24 mouse cellular contexts compared by ENCODE assay signal in the genomic region with DNA sequence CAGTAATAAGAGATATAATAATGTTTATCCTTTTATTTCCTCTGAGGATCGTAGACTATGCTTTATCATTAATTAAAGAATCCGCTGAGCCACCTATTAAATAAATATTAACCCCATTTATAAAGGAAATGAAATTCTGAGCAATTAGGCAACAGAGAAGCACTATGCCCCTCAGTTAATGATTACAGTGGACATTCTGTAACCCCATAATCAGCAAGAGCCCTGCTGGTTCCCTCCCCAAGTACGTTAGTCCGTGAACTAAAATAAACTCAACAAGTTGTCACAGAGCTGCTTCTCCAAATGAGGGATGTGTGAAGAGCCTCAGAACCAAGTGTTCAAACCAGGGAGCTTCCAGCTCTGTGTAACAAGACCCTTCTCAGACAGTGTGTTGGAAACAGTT.
DNase-seq lines count a peak whose midpoint lies in the region; ATAC-seq and TF ChIP-seq lines count a peak whose summit lies in the region.
"Had no signal": no experiment of that assay in that cellular context is flagged by ENCODE, and none has a peak within 500 bp of the region (broad histone marks: within the 10 kb centered on the region; RNA-seq: fewer than 3 reads in every experiment).

No protein-coding gene starts in this region.

- no peak for TF ChIP-seq CTCF in kidney, adult 2 months (conservative IDR thresholded peaks at IDR 0.05; ENCODE audit: insufficient read depth, insufficient read length, low read depth, low read length)
- no peak for TF ChIP-seq CTCF in liver, adult 2 months (IDR thresholded peaks at IDR 0.05; ENCODE audit: low read depth, low read length)

- H3K36me3 ChIP-seq in kidney, adult 2 months (ENCODE audit: control insufficient read depth, insufficient read depth, low read length) = no peaks in the 10 kb centered on the region
- no peaks in the 10 kb centered on the region for H3K36me3 ChIP-seq in kidney, embryonic 15.5 days
- H3K36me3 ChIP-seq in liver, adult 2 months (ENCODE audit: control insufficient read depth, insufficient read depth, low read length) = no peaks in the 10 kb centered on the region
- H3K36me3 ChIP-seq: embryonic facial prominence, embryonic 13.5 days; embryonic facial prominence, embryonic 15.5 days; forebrain, embryonic 10.5 days; forebrain, embryonic 12.5 days had no signal

- no peak overlapping the region for H3K4me3 ChIP-seq in kidney, adult 2 months (ENCODE audit: insufficient read depth, low read depth, low read length)
- no peak overlapping the region for H3K4me3 ChIP-seq in kidney, embryonic 15.5 days (replicated peaks)
- no peak overlapping the region for H3K4me3 ChIP-seq in liver, adult 2 months (ENCODE audit: insufficient read depth, low read depth, low read length)
- H3K4me3 ChIP-seq: embryonic facial prominence, embryonic 13.5 days; embryonic facial prominence, embryonic 15.5 days; erythroblast, embryonic 14.5 days; forebrain, embryonic 10.5 days; forebrain, embryonic 12.5 days had no signal

- no peak overlapping the region for H3K27ac ChIP-seq in kidney, adult 2 months (ENCODE audit: insufficient read depth, low read depth, low read length)
- no peak overlapping the region for H3K27ac ChIP-seq in kidney, embryonic 15.5 days
- H3K27ac ChIP-seq in liver, adult 2 months (replicated peaks; ENCODE audit: insufficient read depth, low read depth, low read length) = peak overlapping the region; percentile 31; the same call in 1 of the 2 replicates
- H3K27ac ChIP-seq: embryonic facial prominence, embryonic 13.5 days; embryonic facial prominence, embryonic 15.5 days; forebrain, embryonic 10.5 days; forebrain, embryonic 12.5 days had no signal

- no peaks in the 10 kb centered on the region for H3K27me3 ChIP-seq in kidney, adult 2 months (replicated peaks; ENCODE audit: control insufficient read depth, insufficient read depth, low read length)
- no peaks in the 10 kb centered on the region for H3K27me3 ChIP-seq in kidney, embryonic 15.5 days
- H3K27me3 ChIP-seq in liver, adult 2 months (ENCODE audit: control insufficient read depth, insufficient read depth, low read length) = no peaks in the 10 kb centered on the region
- H3K27me3 ChIP-seq: embryonic facial prominence, embryonic 13.5 days; embryonic facial prominence, embryonic 15.5 days; forebrain, embryonic 12.5 days had no signal

- 29% methylated on average over 4 of the region's 4 CpGs for WGBS in kidney, adult 2 months
- WGBS in kidney, embryonic 15.5 days = 60% methylated on average over 4 of the region's 4 CpGs
- 12% methylated on average over 4 of the region's 4 CpGs for WGBS in liver, adult 2 months

- TF ChIP-seq POLR2A in kidney, adult 2 months (IDR thresholded peaks at IDR 0.05; ENCODE audit: low read depth, low read length) = no peak
- no peak for TF ChIP-seq POLR2A in liver, adult 2 months (IDR thresholded peaks at IDR 0.05; ENCODE audit: extremely low read depth, insufficient read depth, low read length)

- H3K4me1 ChIP-seq in kidney, adult 2 months (ENCODE audit: control insufficient read depth, insufficient read depth, low read length) = peaks cover 4% of the 10 kb centered on the region; the same call in 1 of the 2 replicates
- 0 out of 2 replicates have a peak, but pooled peaks cover 2% of the 10 kb centered on the region for H3K4me1 ChIP-seq in kidney, embryonic 15.5 days
- peaks cover 10% of the 10 kb centered on the region for H3K4me1 ChIP-seq in liver, adult 2 months (ENCODE audit: control insufficient read depth, insufficient read depth, low read length)
- H3K4me1 ChIP-seq: embryonic facial prominence, embryonic 13.5 days; embryonic facial prominence, embryonic 15.5 days had no signal

- H3K9me3 ChIP-seq in kidney, embryonic 15.5 days (replicated peaks) = no peaks in the 10 kb centered on the region
- H3K9me3 ChIP-seq: embryonic facial prominence, embryonic 13.5 days; embryonic facial prominence, embryonic 15.5 days; forebrain, embryonic 10.5 days; forebrain, embryonic 12.5 days had no signal

- H3K4me2 ChIP-seq in kidney, embryonic 15.5 days = no peak overlapping the region
- H3K4me2 ChIP-seq: embryonic facial prominence, embryonic 13.5 days; embryonic facial prominence, embryonic 15.5 days; forebrain, embryonic 12.5 days had no signal

- ATAC-seq in kidney, embryonic 15.5 days (replicated peaks; ENCODE audit: low FRiP score) = no peak
- ATAC-seq: forebrain, embryonic 14.5 days had no signal

- no peak overlapping the region for H3K9ac ChIP-seq in kidney, embryonic 15.5 days
- H3K9ac ChIP-seq in liver, adult 2 months (ENCODE audit: low read depth, low read length) = no peak overlapping the region; the same call in 1 of the 2 replicates
- H3K9ac ChIP-seq: embryonic facial prominence, embryonic 13.5 days; embryonic facial prominence, embryonic 15.5 days; forebrain, embryonic 12.5 days had no signal

- H3K79me2 ChIP-seq in liver, adult 2 months (ENCODE audit: control insufficient read depth, insufficient read depth, low read length) = no peaks in the 10 kb centered on the region

- peak; percentile 72 for DNase-seq in kidney, adult 2 months
- DNase-seq in kidney, postnatal 10 days = no peak
- peak; percentile 74 for DNase-seq in kidney, adult 9 months
- DNase-seq in kidney, postnatal 14 days = peak; percentile 20
- no peak for DNase-seq in kidney, postnatal 25 days
- peak; percentile 95 for DNase-seq in liver, adult 2 months (ENCODE audit: extremely low read depth, low read depth, low spot score)
- DNase-seq in liver = no peak
- DNase-seq: adrenal gland, adult 2 months; adrenal gland, postnatal 10 days; adrenal gland, postnatal 25 days; cerebellum, adult 11 months; cerebellum, adult 18-20 months; cerebellum, adult 8-10 months; cerebellum, adult 9-11 months; cerebellum, postnatal 14 days; cerebellum, postnatal 36 days; embryo, embryonic 11 days had no signal

Comparison
In these comparisons a context has a peak if more than half of its experiments do, and no peak if none do; other contexts are left out.
1. DNase-seq: peak in kidney, adult 2 months (single experiment), kidney, adult 9 months (single experiment), kidney, postnatal 14 days (single experiment) and liver, adult 2 months (single experiment); none in kidney, postnatal 10 days (single experiment), kidney, postnatal 25 days (0 of 2) and liver (single experiment).